Mouse (Mus musculus): ENCODE results near the gene Gabbr2.

The Gabbr2 gene

GRCm38 (mm10) chr4:46988824-46989223 is 2.8 kb downstream of the Gabbr2 start:
- DNase-seq (ENCODE audit: low read depth, low spot score) = no peak

- no peak for DNase-seq (ENCODE audit: low read depth, low spot score)
Observed at GRCm38 (mm10) chr4:46988257-46988656, 3.4 kb downstream of the Gabbr2 start.

- DNase-seq (ENCODE audit: low read depth, low spot score) = no peak
Observed at GRCm38 (mm10) chr4:46987809-46988208, 3.9 kb downstream of the Gabbr2 start.

GRCm38 (mm10) chr4:46986054-46986453 is 5.6 kb downstream of the Gabbr2 start:
- DNase-seq (ENCODE audit: low read depth, low spot score) = no peak

- no peak for DNase-seq (ENCODE audit: low read depth, low spot score)
Observed at GRCm38 (mm10) chr4:46982912-46983311, 8.8 kb downstream of the Gabbr2 start.

GRCm38 (mm10) chr4:46982094-46982493 is 9.6 kb downstream of the Gabbr2 start:
- DNase-seq (ENCODE audit: low read depth, low spot score) = peak; percentile 14

GRCm38 (mm10) chr4:46978371-46978770 is 13.3 kb downstream of the Gabbr2 start:
- DNase-seq (ENCODE audit: low read depth, low spot score) = no peak

GRCm38 (mm10) chr4:46977161-46977560 is 14.5 kb downstream of the Gabbr2 start:
- DNase-seq (ENCODE audit: low read depth, low spot score) = no peak

GRCm38 (mm10) chr4:46976671-46977071 is 15.0 kb downstream of the Gabbr2 start:
- no peak for DNase-seq (ENCODE audit: low read depth, low spot score)

- DNase-seq (ENCODE audit: low read depth, low spot score) = no peak
Observed at GRCm38 (mm10) chr4:46973322-46973721, 18.4 kb downstream of the Gabbr2 start.

- DNase-seq (ENCODE audit: low read depth, low spot score) = no peak
Observed at GRCm38 (mm10) chr4:46967981-46968380, 23.7 kb downstream of the Gabbr2 start.

GRCm38 (mm10) chr4:46966551-46966950 is 25.1 kb downstream of the Gabbr2 start:
- DNase-seq (ENCODE audit: low read depth, low spot score) = no peak

GRCm38 (mm10) chr4:46961403-46961802 is 30.3 kb downstream of the Gabbr2 start:
- DNase-seq (ENCODE audit: low read depth, low spot score) = no peak

- DNase-seq (ENCODE audit: low read depth, low spot score) = no peak
Observed at GRCm38 (mm10) chr4:46960208-46960607, 31.5 kb downstream of the Gabbr2 start.

GRCm38 (mm10) chr4:46959776-46960175 is 31.9 kb downstream of the Gabbr2 start:
- DNase-seq (ENCODE audit: low read depth, low spot score) = no peak

GRCm38 (mm10) chr4:46957955-46958354 is 33.7 kb downstream of the Gabbr2 start:
- no peak for DNase-seq (ENCODE audit: low read depth, low spot score)

GRCm38 (mm10) chr4:46956966-46957365 is 34.7 kb downstream of the Gabbr2 start:
- no peak for DNase-seq (ENCODE audit: low read depth, low spot score)

GRCm38 (mm10) chr4:46953021-46953420 is 38.7 kb downstream of the Gabbr2 start:
- no peak for DNase-seq (ENCODE audit: low read depth, low spot score)

GRCm38 (mm10) chr4:46952562-46952961 is 39.1 kb downstream of the Gabbr2 start:
- DNase-seq (ENCODE audit: low read depth, low spot score) = no peak

GRCm38 (mm10) chr4:46934291-46934690 is 57.4 kb downstream of the Gabbr2 start:
- DNase-seq (ENCODE audit: low read depth, low spot score) = no peak

- DNase-seq (ENCODE audit: low read depth, low spot score) = no peak
Observed at GRCm38 (mm10) chr4:46933590-46933989, 58.1 kb downstream of the Gabbr2 start.

GRCm38 (mm10) chr4:46931706-46932397 is 59.8 kb downstream of the Gabbr2 start:
- DNase-seq (ENCODE audit: low read depth, low spot score) = no peak

GRCm38 (mm10) chr4:46928112-46928511 is 63.6 kb downstream of the Gabbr2 start:
- peak; percentile 27 for DNase-seq (ENCODE audit: low read depth, low spot score)

GRCm38 (mm10) chr4:46919144-46919543 is 72.5 kb downstream of the Gabbr2 start:
- no peak for DNase-seq (ENCODE audit: low read depth, low spot score)
